Mouse (Mus musculus) heart, embryonic 10.5 days (tissue): Measurements from ENCODE around the gene Zfp969. TPM values are rescaled to one million over a fixed set of nuclear protein-coding genes. Genes with fewer than 3 reads are reported as not detected.
"Not testable (repeated sequence)": the region's sequence is repeated elsewhere in the genome, so short reads cannot be mapped to it uniquely, and the experiment has no call there.

Experiments used
- DNase-seq: peaks from one replicate; pipeline ENCODE4 v3.0.0-alpha.2; 2017; ENCODE audit warnings: low spot score
- H3K27ac ChIP-seq: fragments of 300-500 bp; sonication (generic); 2 replicates; pipeline ENCODE4 v1.5.1; 2016; ENCODE audit warnings: mild to moderate bottlenecking
- H3K27me3 ChIP-seq: fragments of 300-500 bp; sonication (generic); 2 replicates; pipeline ENCODE4 v1.6.1; 2016; ENCODE audit warnings: mild to moderate bottlenecking; ENCODE audit not compliant: poor library complexity, insufficient read depth, severe bottlenecking
- H3K36me3 ChIP-seq: fragments of 300-500 bp; sonication (generic); 2 replicates; pipeline ENCODE4 v1.6.1; 2016; ENCODE audit warnings: mild to moderate bottlenecking, moderate library complexity
- H3K4me1 ChIP-seq: fragments of 300-500 bp; sonication (generic); 2 replicates; pipeline ENCODE4 v1.6.1; 2016; ENCODE audit warnings: mild to moderate bottlenecking
- H3K4me3 ChIP-seq: fragments of 300-500 bp; sonication (generic); 2 replicates; pipeline ENCODE4 v1.5.1; 2016; ENCODE audit warnings: mild to moderate bottlenecking, moderate library complexity
- H3K9me3 ChIP-seq: fragments of 300-500 bp; sonication (generic); 2 replicates; pipeline ENCODE4 v1.6.1; 2016; ENCODE audit warnings: mild to moderate bottlenecking, moderate library complexity
- WGBS: fragments of 180-500 bp; shearing (Covaris S2); methylation state at CpG from one replicate; pipeline ENCODE4 v1.1.7; 2016; 5-methylcytosine and 5-hydroxymethylcytosine counted together
- polyA plus RNA-seq: library from polyadenylated mRNA; unstranded; fragments of >200 nt; fragmentation: Nextera tagmentation; extraction: Ambion mirVana; gene quantifications from 2 replicates; pipeline ENCODE4 v1.2.1, GENCODE M21; 2016

The Zfp969 gene
- polyA plus RNA-seq = 16.0 and 18.8 TPM in 2 replicates

DNA sequence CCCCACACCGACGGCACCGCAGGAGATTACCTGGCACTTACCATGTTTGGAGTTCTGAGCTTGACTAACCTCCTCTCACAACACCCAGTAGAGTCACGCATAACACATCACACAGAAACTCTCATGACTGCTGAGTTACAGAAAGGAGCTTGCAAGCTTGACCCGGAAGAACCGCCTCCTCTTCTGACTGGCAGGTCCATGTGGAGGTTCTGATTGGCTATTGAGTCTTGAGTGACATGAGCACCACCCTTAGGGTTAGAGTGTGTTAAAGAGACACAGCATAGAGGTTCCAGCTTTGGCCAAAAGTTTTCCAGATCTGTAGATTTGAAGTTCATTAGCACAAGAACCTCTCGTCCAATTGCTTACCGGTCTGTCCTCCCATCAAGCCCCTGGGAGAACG lies at the start of gene Zfp969:
Gene Zfp969, minus strand, starts transcription at position 101 of the 400 bp plus-strand sequence.
- DNase-seq, H3K27ac ChIP-seq, H3K36me3 ChIP-seq, H3K9me3 ChIP-seq, H3K4me1 ChIP-seq, H3K4me3 ChIP-seq, H3K27me3 ChIP-seq: not testable (repeated sequence)
- no CpG with 5 or more reads among the region's 9 CpGs for WGBS

GRCm38 (mm10) chr2:175741237-175741636 lies 37.8 kb upstream of the Zfp969 start, which contains the start of gene Gm2007:
TSS of gene Gm2007 (plus strand) at chr2:175741537.
- H3K27ac ChIP-seq, H3K4me1 ChIP-seq, H3K36me3 ChIP-seq, H3K27me3 ChIP-seq, H3K9me3 ChIP-seq, H3K4me3 ChIP-seq, DNase-seq: not testable (repeated sequence)
- WGBS = no CpG with 5 or more reads among the region's 2 CpGs

- not testable (repeated sequence) for H3K36me3 ChIP-seq, H3K4me3 ChIP-seq, H3K27ac ChIP-seq, H3K4me1 ChIP-seq, H3K27me3 ChIP-seq, H3K9me3 ChIP-seq, DNase-seq
- no CpG with 5 or more reads among the region's 2 CpGs for WGBS
These were observed 59.8 kb downstream of the Zfp969 start, which contains the start of gene Gm11007 for GRCm38 (mm10) chr2:175643678-175644077. TSS of gene Gm11007 (plus strand) at chr2:175643978.

Other genes with a start within 250 kb of the Zfp969 start
- gene Zfp965, start 233.7 kb downstream of the Zfp969 start, polyA plus RNA-seq = 8.1 and 9.5 TPM in 2 replicates
- gene Gm11007, start 59.7 kb downstream of the Zfp969 start, polyA plus RNA-seq = not detected in 2 replicates
- gene Gm2007, start 37.9 kb upstream of the Zfp969 start, polyA plus RNA-seq = not detected in 2 replicates
- 3.4 and 7.4 TPM in 2 replicates for gene Gm14288, start 97.4 kb upstream of the Zfp969 start, polyA plus RNA-seq
- gene Gm6710, start 165.6 kb upstream of the Zfp969 start, polyA plus RNA-seq = 18.8 and 22.2 TPM in 2 replicates
- 2.2 and 3.5 TPM in 2 replicates for gene Zfp966, start 227.5 kb upstream of the Zfp969 start, polyA plus RNA-seq